Mouse (Mus musculus) E14TG2a.4 (cell line): ENCODE data around the gene Car14.
"Not testable (repeated sequence)": the region's sequence is repeated elsewhere in the genome, so short reads cannot be mapped to it uniquely, and the experiment has no call there.

Source experiments
- H3K27me3 ChIP-seq: 2 replicates; pipeline ENCODE4 v1.6.1; 2014; ENCODE audit warnings: low read length, control low read depth; ENCODE audit not compliant: insufficient read depth
- H3K36me3 ChIP-seq: 2 replicates; pipeline ENCODE4 v1.6.1; 2014; ENCODE audit warnings: low read length, control low read depth; ENCODE audit not compliant: insufficient read depth
- H3K4me1 ChIP-seq: replicated peaks from 2 replicates; pipeline ENCODE4 v1.6.1; 2014; ENCODE audit warnings: low read depth, low read length, control low read depth
- H3K4me3 ChIP-seq: replicated peaks from 2 replicates; pipeline ENCODE4 v1.5.1; 2014; ENCODE audit warnings: mild to moderate bottlenecking, low read length
- H3K9me3 ChIP-seq: 2 replicates; pipeline ENCODE4 v1.6.1; 2014; ENCODE audit warnings: low read length, control low read depth
- CTCF ChIP-seq: conservative IDR thresholded peaks from 2 replicates; pipeline ENCODE4 v1.5.1; 2014; ENCODE audit warnings: low read length
- NANOG ChIP-seq: IDR thresholded peaks from 2 replicates; pipeline ENCODE4 v1.6.1; 2014; ENCODE audit warnings: borderline replicate concordance, low read length, mixed read lengths
- POU5F1 ChIP-seq: IDR thresholded peaks from 2 replicates; pipeline ENCODE4 v1.6.1; 2014; ENCODE audit warnings: low read length, borderline replicate concordance

Car14 gene

DNA sequence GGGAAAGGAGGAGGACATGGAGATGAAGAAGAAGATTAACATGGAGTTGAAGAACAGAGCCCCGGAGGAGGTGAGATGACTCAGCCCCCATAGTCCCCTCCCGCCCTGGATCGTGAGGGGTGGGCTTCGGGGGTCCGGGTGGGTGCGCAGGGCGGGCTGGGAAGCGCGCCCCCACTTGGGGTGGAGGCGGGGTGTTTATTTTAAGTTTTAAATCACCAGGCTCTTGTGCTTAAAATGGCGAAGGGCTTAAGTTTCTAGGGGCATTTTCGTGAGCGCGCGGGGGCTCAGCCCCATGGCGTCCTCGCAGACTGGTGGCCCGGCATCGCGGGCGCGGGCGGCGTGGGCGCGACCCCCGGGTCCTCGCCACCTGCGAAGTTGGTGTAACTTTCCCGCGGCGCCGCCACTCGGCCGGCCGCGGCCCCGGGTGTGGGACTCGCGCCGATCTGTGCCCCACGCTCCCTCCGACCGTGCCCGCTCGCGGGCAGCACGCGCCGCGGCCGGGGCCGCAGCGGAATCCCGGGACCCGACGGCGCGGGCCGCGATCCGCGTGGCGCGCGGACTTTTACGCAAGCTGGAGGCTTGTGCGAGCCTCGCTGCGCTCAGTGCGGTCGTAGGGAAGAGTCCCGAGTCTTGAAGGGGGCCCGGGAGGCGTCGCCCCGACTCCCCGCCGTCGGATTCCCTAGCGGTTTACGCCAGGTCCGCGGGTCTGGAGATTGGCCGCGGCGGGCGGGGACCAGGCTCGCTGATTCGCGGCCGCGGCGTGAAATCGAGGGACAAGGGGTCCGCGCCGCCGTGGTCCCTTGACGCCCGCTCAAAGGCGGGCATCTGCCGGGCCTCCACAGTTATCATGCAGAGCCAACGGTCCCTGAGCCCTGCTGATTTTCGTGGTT, 25.3 kb upstream of the Car14 start:
- no peak for TF ChIP-seq CTCF
- TF ChIP-seq POU5F1, result no peak
- no peak for TF ChIP-seq NANOG
- no peaks in the 10 kb centered on the region for H3K27me3 ChIP-seq
- peak overlapping the region; percentile 93 for H3K4me3 ChIP-seq
- no peaks in the 10 kb centered on the region for H3K9me3 ChIP-seq
- peaks cover 31% of the 10 kb centered on the region for H3K36me3 ChIP-seq
- peaks cover 50% of the 10 kb centered on the region for H3K4me1 ChIP-seq

DNA sequence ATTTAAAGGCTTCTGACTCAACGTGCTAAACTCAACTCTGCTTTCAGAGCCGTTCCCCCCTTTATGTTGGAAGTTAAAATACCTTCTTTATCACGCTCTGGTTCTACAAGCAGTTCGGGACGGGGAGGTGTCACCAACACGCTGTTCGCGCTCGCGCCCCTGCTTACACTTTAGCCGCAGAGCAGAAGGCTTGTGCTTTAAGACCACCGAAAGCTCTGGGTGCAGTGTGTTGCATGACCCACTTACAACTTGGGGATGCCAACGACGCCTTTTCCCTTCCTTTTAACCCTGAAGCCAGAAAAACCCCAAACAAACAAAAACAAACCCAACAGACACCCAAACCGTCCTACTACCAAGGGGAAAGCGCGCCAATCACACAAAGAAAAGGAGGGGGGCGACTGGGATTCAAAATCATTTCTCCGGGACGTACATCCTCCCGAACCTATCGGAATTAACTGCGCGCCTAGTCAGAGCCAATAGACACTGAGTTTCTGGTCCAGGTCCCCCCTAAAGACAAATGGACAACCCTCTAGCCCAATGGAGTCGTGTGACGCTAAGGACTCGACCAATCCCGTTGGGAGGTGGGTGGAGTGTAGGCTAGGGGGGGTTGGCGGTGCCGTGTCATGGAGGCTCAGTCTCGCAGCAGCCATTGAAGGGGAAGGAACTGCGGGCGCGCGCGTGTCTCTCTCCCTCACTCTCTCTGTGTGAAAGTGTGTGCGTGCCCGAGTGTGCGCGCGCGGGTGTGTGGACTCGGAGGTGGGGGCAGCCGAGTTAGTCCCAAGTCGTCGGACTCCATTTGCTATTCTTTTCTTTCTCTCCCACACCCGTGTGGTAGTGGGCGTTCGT, 24.4 kb upstream of the Car14 start, which contains the start of gene Anp32e:
TSS of gene Anp32e (plus strand) at position 589 of the 846 bp plus-strand sequence.
- H3K36me3 ChIP-seq, result peaks cover 22% of the 10 kb centered on the region
- H3K27me3 ChIP-seq, result no peaks in the 10 kb centered on the region
- no peaks in the 10 kb centered on the region for H3K9me3 ChIP-seq
- TF ChIP-seq NANOG (no peak), CTCF (no peak), POU5F1 (no peak)
- H3K4me1 ChIP-seq, result peaks cover 44% of the 10 kb centered on the region
- peak within 1 kb of the TSS; percentile 93 for H3K4me3 ChIP-seq

DNA sequence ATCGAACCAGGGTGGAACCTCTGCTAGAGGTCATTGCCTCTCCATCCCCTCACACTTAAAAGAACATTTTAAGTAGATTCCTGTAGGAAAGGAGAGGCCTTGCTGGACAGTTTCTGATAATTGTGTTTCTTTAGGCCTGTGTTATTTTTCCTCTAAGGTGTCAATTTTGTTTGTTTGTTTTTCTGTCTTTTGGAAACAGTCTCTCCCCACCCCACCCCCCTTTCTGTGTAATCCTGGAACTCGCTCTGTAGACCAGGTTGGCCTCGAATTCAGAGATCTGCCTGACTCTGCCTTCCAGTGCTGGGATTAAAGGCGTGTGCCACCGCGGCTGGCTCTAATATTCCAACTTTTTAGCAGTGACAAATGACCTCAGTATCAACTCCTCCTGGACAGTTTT, 23.8 kb upstream of the Car14 start:
- Histone ChIP-seq H3K27me3 (no peaks in the 10 kb centered on the region), H3K36me3 (peaks cover 16% of the 10 kb centered on the region), H3K4me1 (peaks cover 42% of the 10 kb centered on the region), H3K4me3 (peak overlapping the region; percentile 93), H3K9me3 (no peaks in the 10 kb centered on the region)
- TF ChIP-seq NANOG, result no peak
- no peak for TF ChIP-seq POU5F1
- no peak for TF ChIP-seq CTCF

DNA sequence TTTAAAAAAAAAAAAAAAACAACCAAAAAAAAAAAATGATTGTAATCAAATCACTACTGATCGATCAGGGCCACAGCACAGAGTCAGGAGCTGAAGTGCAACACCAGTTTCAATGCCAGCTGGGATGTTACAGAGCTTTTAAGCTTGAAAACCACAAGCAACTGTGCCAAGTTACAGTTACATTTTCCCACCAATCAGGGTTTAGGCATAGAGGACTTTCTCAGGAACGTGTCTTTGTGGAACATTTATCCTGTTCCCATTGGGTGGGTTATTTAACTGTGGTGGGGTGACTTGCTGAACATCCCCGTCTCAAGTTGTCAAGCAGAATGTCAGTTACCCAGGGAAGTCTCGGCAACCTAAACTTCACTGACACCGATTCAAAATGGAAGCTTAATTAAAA, 20.6 kb upstream of the Car14 start:
- no peaks in the 10 kb centered on the region for H3K36me3 ChIP-seq
- TF ChIP-seq NANOG (no peak), POU5F1 (no peak), CTCF (no peak)
- no peak overlapping the region for H3K4me3 ChIP-seq
- H3K4me1 ChIP-seq, result peaks cover 26% of the 10 kb centered on the region
- H3K27me3 ChIP-seq, result no peaks in the 10 kb centered on the region
- H3K9me3 ChIP-seq, result no peaks in the 10 kb centered on the region

DNA sequence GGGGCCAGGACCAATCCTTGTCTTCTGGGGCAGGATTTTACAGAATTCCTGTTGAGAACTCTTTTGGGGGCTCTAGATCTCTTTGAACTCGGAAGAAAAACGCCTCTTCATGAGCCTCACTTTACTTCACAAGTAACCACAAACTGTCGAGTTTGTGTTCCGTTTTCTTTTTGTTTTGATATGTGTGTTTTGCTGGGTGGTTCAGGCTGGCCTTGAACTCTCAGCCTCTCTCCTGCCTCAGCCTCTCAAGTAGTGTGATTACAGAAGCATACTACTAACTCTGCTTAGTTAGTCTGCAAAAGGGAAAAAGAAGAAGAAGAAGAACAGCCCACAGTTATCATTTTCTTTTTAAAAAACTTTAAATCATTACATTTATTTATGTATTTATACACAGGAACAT, 19.7 kb upstream of the Car14 start:
- Histone ChIP-seq H3K4me1 (peaks cover 30% of the 10 kb centered on the region), H3K4me3 (no peak overlapping the region), H3K9me3 (no peaks in the 10 kb centered on the region), H3K36me3 (no peaks in the 10 kb centered on the region), H3K27me3 (no peaks in the 10 kb centered on the region)
- TF ChIP-seq NANOG (no peak), CTCF (no peak), POU5F1 (no peak)

DNA sequence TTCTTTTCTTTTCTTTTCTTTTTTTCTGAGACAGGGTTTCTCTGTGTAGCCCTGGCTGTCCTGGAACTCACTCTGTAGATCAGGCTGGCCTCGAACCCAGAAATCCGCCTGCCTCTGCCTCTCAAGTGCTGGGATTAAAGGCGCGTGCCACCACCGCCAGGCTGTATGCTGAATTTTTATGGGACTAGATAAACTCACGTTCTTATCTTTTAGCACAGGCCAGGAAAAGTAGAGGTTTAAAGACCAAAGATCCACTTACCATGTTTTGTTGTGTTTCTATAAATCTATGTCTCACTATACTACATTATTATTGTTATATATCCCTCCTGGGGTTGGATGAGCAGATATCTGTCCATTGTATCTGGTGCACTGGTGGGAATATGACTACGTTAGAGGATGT, 18.9 kb upstream of the Car14 start:
- not testable (repeated sequence) for H3K36me3 ChIP-seq, H3K27me3 ChIP-seq, H3K9me3 ChIP-seq, H3K4me3 ChIP-seq
- H3K4me1 ChIP-seq, result peaks cover 29% of the 10 kb centered on the region

DNA sequence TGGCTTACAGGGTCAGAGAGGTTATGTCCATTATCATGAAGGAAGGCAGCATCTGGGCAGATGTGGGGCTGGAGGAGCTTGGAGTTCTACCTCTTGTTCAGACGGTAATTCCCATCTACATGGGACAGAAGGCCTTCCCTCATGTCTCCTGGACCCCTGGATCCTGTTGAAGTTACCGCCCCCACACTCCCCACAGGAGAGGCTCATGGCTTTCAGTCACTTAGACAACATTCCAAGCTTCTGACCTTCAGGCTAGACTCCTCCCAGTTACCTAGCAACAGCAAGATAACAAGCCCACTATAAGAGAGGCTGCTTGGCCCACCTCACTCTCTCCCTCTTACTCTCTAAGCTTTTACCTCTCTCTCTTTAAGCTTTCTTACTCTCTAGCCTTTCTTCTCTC, 16.0 kb upstream of the Car14 start:
- H3K9me3 ChIP-seq, H3K4me3 ChIP-seq: not testable (repeated sequence)
- peaks cover 17% of the 10 kb centered on the region for H3K4me1 ChIP-seq

DNA sequence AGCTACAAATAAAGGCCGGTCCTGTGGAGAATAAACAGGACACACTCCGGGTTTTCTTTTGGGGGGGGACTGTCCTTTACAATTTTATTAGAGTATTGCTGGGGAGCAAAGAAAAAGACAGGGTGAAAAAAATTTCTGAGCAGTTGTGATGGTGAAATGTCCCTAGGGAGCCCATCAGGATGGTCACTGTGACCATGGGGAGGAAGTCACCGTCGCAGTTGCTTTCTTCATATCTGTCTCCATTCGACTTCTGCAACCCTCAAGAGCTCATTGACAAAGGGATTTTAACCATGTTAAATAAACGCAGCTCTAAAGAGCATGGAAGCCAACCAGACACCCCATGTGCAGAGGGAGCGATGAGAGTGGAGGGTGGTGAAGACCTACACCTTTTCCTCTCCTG, 12.3 kb upstream of the Car14 start:
- H3K4me1 ChIP-seq, result peaks cover 13% of the 10 kb centered on the region
- peaks cover 4% of the 10 kb centered on the region; the same call in 1 of the 2 replicates for H3K27me3 ChIP-seq
- H3K9me3 ChIP-seq, result no peaks in the 10 kb centered on the region
- H3K36me3 ChIP-seq, result no peaks in the 10 kb centered on the region
- TF ChIP-seq NANOG, result no peak
- no peak for TF ChIP-seq CTCF
- no peak for TF ChIP-seq POU5F1
- no peak overlapping the region for H3K4me3 ChIP-seq

More for the DNA sequence above, 16.0 kb upstream of the Car14 start:
- H3K36me3 ChIP-seq, H3K27me3 ChIP-seq: not testable (repeated sequence)
